Mouse (Mus musculus): Measurements from ENCODE around the gene Ubtf. TPM values are rescaled to one million over a fixed set of nuclear protein-coding genes. Genes with fewer than 3 reads are reported as not detected.
A peak's percentile ranks its signal among the peaks of the same experiment; 100 is the strongest.
"Not testable (repeated sequence)": the region's sequence is repeated elsewhere in the genome, so short reads cannot be mapped to it uniquely, and the experiment has no call there.

Ubtf gene
- polyA plus RNA-seq (2014; fragmentation: Nextera tagmentation; extraction: Ambion mirVana) = 109 and 111 TPM in 2 replicates

- Histone ChIP-seq H3K9ac (ENCODE audit: low read length) (peak within 1 kb of the TSS; percentile 100), H3K27ac (ENCODE audit: low read depth, low read length) (peak within 1 kb of the TSS; percentile 99), H3K4me2 (ENCODE audit: low read depth, low read length, severe bottlenecking) (peak within 1 kb of the TSS; percentile 98), H3K4me3 (ENCODE audit: low read depth, low read length) (peak within 1 kb of the TSS; percentile 99), H3K27me3 (ENCODE audit: control insufficient read depth, insufficient read depth, low read length) (no peaks in the 10 kb centered on the region), H3K36me3 (ENCODE audit: control insufficient read depth, insufficient read depth, low read length) (no peaks in the 10 kb centered on the region), H3K9me3 (ENCODE audit: control insufficient read depth, low read length) (no peaks in the 10 kb centered on the region), H3K4me1 (replicated peaks; ENCODE audit: control insufficient read depth, insufficient read depth, low read length) (peaks cover 5% of the 10 kb centered on the region)
- ATAC-seq (replicated peaks; ENCODE audit: low FRiP score) (0 out of 2 replicates have a peak, but pooled peaks have one; percentile 11), DNase-seq (ENCODE audit: low spot score) (peak; percentile 86)
- WGBS = under 1% methylated on average over 25 of the region's 25 CpGs
These were observed at the start of gene Ubtf for GRCm38 (mm10) chr11:102319410-102319792. Ubtf (minus strand) TSS chr11:102319742.

DNA sequence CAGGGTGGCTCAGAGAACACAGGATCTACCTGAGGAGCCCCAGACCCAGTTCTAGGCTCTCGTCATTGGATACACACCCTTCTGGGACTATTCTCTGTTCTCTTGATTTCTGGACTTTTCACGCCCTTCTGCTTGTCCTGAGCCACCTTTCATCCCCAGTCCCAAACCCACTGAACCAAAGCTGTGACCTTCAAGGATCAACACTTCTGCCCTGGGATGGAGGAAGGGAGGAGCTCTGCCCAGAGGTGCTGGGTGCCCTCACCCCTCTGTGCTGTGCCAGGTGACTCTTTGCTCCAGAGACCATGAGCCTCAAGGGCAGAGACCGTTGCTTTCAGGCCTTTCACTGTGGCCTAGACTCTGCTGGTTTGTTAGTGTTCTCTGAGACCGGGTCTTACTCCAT is 49.7 kb upstream of the Ubtf start:
- no peak for DNase-seq (ENCODE audit: low spot score)
- ATAC-seq (replicated peaks; ENCODE audit: low FRiP score) = no peak
- no peak overlapping the region for H3K4me2 ChIP-seq (ENCODE audit: low read depth, low read length, severe bottlenecking)
- no peaks in the 10 kb centered on the region for H3K36me3 ChIP-seq (ENCODE audit: control insufficient read depth, insufficient read depth, low read length)
- no peaks in the 10 kb centered on the region for H3K9me3 ChIP-seq (ENCODE audit: control insufficient read depth, low read length)
- no peak overlapping the region for H3K9ac ChIP-seq (ENCODE audit: low read length)
- 80% methylated on average over 4 of the region's 4 CpGs for WGBS
- H3K4me3 ChIP-seq (ENCODE audit: low read depth, low read length) = no peak overlapping the region
- no peak overlapping the region for H3K27ac ChIP-seq (ENCODE audit: low read depth, low read length)
- no peaks in the 10 kb centered on the region for H3K4me1 ChIP-seq (replicated peaks; ENCODE audit: control insufficient read depth, insufficient read depth, low read length)
- no peaks in the 10 kb centered on the region for H3K27me3 ChIP-seq (ENCODE audit: control insufficient read depth, insufficient read depth, low read length)

GRCm38 (mm10) chr11:102368347-102368746 is 48.8 kb upstream of the Ubtf start:
- Histone ChIP-seq H3K9ac (ENCODE audit: low read length) (no peak overlapping the region), H3K4me3 (ENCODE audit: low read depth, low read length) (no peak overlapping the region), H3K4me2 (ENCODE audit: low read depth, low read length, severe bottlenecking) (no peak overlapping the region), H3K27ac (ENCODE audit: low read depth, low read length) (no peak overlapping the region), H3K4me1 (replicated peaks; ENCODE audit: control insufficient read depth, insufficient read depth, low read length) (no peaks in the 10 kb centered on the region), H3K27me3 (ENCODE audit: control insufficient read depth, insufficient read depth, low read length) (no peaks in the 10 kb centered on the region), H3K36me3 (ENCODE audit: control insufficient read depth, insufficient read depth, low read length) (no peaks in the 10 kb centered on the region), H3K9me3 (ENCODE audit: control insufficient read depth, low read length) (no peaks in the 10 kb centered on the region)
- WGBS = 92% methylated on average over 5 of the region's 5 CpGs
- ATAC-seq (replicated peaks; ENCODE audit: low FRiP score) (no peak), DNase-seq (ENCODE audit: low spot score) (no peak)

GRCm38 (mm10) chr11:102367504-102368280 is 48.1 kb upstream of the Ubtf start:
- H3K27me3 ChIP-seq (ENCODE audit: control insufficient read depth, insufficient read depth, low read length) = no peaks in the 10 kb centered on the region

GRCm38 (mm10) chr11:102366103-102366502 is 46.6 kb upstream of the Ubtf start, which contains the start of gene Slc4a1:
Slc4a1 (minus strand) TSS chr11:102366203.
- H3K9me3 ChIP-seq (ENCODE audit: control insufficient read depth, low read length); H3K27ac ChIP-seq (ENCODE audit: low read depth, low read length); H3K27me3 ChIP-seq (ENCODE audit: control insufficient read depth, insufficient read depth, low read length); H3K36me3 ChIP-seq (ENCODE audit: control insufficient read depth, insufficient read depth, low read length); H3K4me1 ChIP-seq (replicated peaks; ENCODE audit: control insufficient read depth, insufficient read depth, low read length); H3K4me2 ChIP-seq (ENCODE audit: low read depth, low read length, severe bottlenecking); ATAC-seq (replicated peaks; ENCODE audit: low FRiP score); H3K4me3 ChIP-seq (ENCODE audit: low read depth, low read length); H3K9ac ChIP-seq (ENCODE audit: low read length); DNase-seq (ENCODE audit: low spot score): not testable (repeated sequence)
- 89% methylated on average over 8 of the region's 8 CpGs for WGBS

More at GRCm38 (mm10) chr11:102367504-102368280, 48.1 kb upstream of the Ubtf start:
- Histone ChIP-seq H3K4me3 (ENCODE audit: low read depth, low read length) (no peak overlapping the region), H3K27ac (ENCODE audit: low read depth, low read length) (no peak overlapping the region), H3K4me1 (replicated peaks; ENCODE audit: control insufficient read depth, insufficient read depth, low read length) (no peaks in the 10 kb centered on the region), H3K9me3 (ENCODE audit: control insufficient read depth, low read length) (no peaks in the 10 kb centered on the region), H3K9ac (ENCODE audit: low read length) (no peak overlapping the region), H3K4me2 (ENCODE audit: low read depth, low read length, severe bottlenecking) (no peak overlapping the region), H3K36me3 (ENCODE audit: control insufficient read depth, insufficient read depth, low read length) (no peaks in the 10 kb centered on the region)
- 87% methylated on average over 9 of the region's 9 CpGs for WGBS
- DNase-seq (ENCODE audit: low spot score) = no peak
- no peak for ATAC-seq (replicated peaks; ENCODE audit: low FRiP score)

DNA sequence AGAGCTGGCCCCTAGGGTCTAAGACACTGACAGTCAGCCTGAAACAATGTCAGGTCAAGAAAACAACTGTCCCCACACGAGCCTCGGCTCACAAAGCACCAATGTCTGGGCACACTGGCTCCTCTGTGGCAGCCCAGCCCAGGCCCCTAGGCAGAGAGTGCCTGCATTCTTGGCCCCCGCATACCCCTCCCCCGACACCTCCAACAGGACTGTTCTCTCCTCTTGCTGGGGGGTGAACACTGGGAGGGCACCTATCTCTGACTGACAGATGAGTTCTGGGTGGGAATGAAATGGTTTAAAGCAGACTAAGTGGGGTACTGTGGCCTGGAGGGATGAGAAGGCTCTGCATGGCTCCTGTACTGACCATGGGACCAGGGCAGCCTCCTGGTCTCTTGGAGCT is 46.2 kb upstream of the Ubtf start:
- no peaks in the 10 kb centered on the region for H3K4me1 ChIP-seq (replicated peaks; ENCODE audit: control insufficient read depth, insufficient read depth, low read length)
- ATAC-seq (replicated peaks; ENCODE audit: low FRiP score) (no peak), DNase-seq (ENCODE audit: low spot score) (no peak)
- no peaks in the 10 kb centered on the region for H3K27me3 ChIP-seq (ENCODE audit: control insufficient read depth, insufficient read depth, low read length)
- no peak overlapping the region for H3K4me3 ChIP-seq (ENCODE audit: low read depth, low read length)
- no peak overlapping the region for H3K9ac ChIP-seq (ENCODE audit: low read length)
- no peak overlapping the region for H3K4me2 ChIP-seq (ENCODE audit: low read depth, low read length, severe bottlenecking)
- H3K27ac ChIP-seq (ENCODE audit: low read depth, low read length) = no peak overlapping the region
- no peaks in the 10 kb centered on the region for H3K36me3 ChIP-seq (ENCODE audit: control insufficient read depth, insufficient read depth, low read length)
- no peaks in the 10 kb centered on the region for H3K9me3 ChIP-seq (ENCODE audit: control insufficient read depth, low read length)
- 58% methylated on average over 4 of the region's 4 CpGs for WGBS

DNA sequence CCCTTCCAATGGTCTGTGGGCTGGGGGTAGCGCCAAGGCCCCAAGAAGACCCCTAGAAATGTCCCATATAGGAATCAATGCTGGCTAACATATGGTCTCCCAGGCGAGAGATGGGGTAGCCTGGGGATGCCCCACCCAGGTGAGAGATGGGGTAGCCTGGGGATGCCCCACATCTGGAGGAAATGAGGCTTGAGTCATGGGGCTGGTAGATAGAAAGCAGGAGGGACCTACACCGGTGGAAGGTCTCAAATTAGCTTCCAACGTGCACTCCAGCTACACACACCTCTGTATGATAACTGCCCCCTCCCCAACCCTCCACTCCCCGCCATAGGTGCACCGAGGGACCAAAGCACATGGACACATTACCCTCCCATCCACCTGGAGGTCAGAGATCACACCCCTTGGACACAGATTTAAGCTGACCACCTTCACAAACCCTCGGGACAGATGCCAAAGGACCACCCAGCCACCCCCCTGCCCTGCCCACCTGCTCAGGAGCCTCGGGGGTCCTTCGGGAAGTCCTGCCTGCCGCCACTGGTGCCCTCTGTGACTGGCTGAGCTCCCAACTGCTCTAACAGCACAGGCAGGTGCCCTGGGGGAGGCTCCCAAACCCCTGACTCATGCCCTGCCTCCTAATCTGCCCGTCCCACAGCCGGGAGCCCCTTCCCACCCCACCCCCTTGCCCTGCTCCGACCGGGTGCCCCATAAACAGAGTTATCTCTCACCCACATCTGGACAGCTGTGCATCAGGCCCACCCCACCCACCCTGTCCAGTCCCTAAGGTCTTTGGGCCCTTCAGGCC is 45.2 kb upstream of the Ubtf start:
- no peak overlapping the region; the same call in 1 of the 2 replicates for H3K9ac ChIP-seq (ENCODE audit: low read length)
- ATAC-seq (replicated peaks; ENCODE audit: low FRiP score) (0 out of 2 replicates have a peak, but pooled peaks have one; percentile 27), DNase-seq (ENCODE audit: low spot score) (peak; percentile 61)
- 0 out of 2 replicates have a peak overlapping the region, but pooled peaks have one; percentile 25 for H3K27ac ChIP-seq (ENCODE audit: low read depth, low read length)
- 74% methylated on average over 14 of the region's 14 CpGs for WGBS
- H3K27me3 ChIP-seq (ENCODE audit: control insufficient read depth, insufficient read depth, low read length) = no peaks in the 10 kb centered on the region
- no peak overlapping the region for H3K4me2 ChIP-seq (ENCODE audit: low read depth, low read length, severe bottlenecking)
- H3K4me3 ChIP-seq (ENCODE audit: low read depth, low read length) = 0 out of 2 replicates have a peak overlapping the region, but pooled peaks have one; percentile 3
- no peaks in the 10 kb centered on the region for H3K36me3 ChIP-seq (ENCODE audit: control insufficient read depth, insufficient read depth, low read length)
- no peaks in the 10 kb centered on the region for H3K9me3 ChIP-seq (ENCODE audit: control insufficient read depth, low read length)
- no peaks in the 10 kb centered on the region for H3K4me1 ChIP-seq (replicated peaks; ENCODE audit: control insufficient read depth, insufficient read depth, low read length)

GRCm38 (mm10) chr11:102363623-102364022 is 44.1 kb upstream of the Ubtf start:
- DNase-seq (ENCODE audit: low spot score) (no peak), ATAC-seq (replicated peaks; ENCODE audit: low FRiP score) (no peak)
- Histone ChIP-seq H3K27ac (ENCODE audit: low read depth, low read length) (no peak overlapping the region), H3K36me3 (ENCODE audit: control insufficient read depth, insufficient read depth, low read length) (no peaks in the 10 kb centered on the region), H3K9ac (ENCODE audit: low read length) (no peak overlapping the region), H3K4me3 (ENCODE audit: low read depth, low read length) (no peak overlapping the region), H3K4me1 (replicated peaks; ENCODE audit: control insufficient read depth, insufficient read depth, low read length) (no peaks in the 10 kb centered on the region), H3K4me2 (ENCODE audit: low read depth, low read length, severe bottlenecking) (no peak overlapping the region), H3K27me3 (ENCODE audit: control insufficient read depth, insufficient read depth, low read length) (no peaks in the 10 kb centered on the region), H3K9me3 (ENCODE audit: control insufficient read depth, low read length) (no peaks in the 10 kb centered on the region)
- 79% methylated on average over 2 of the region's 2 CpGs for WGBS

Data from forebrain, embryonic 11.5 days (tissue).